Mouse (Mus musculus) lung, postnatal 0 days (tissue): ENCODE measurements at regions not wholly inside any gene's neighbourhood (a gene's known extent, or its start where the extent isn't known, plus 50 kb on each side); places are given as distances from the start of the nearest gene placed in this dataset.

Experiments
- CTCF ChIP-seq: IDR thresholded peaks from 2 replicates; pipeline ENCODE4 v1.5.1; 2016; ENCODE audit warnings: antibody characterized with exemption, mild to moderate bottlenecking
- EP300 ChIP-seq: IDR thresholded peaks from 2 replicates; pipeline ENCODE4 v1.6.1; 2016; ENCODE audit warnings: antibody characterized with exemption, mild to moderate bottlenecking, control low read depth

GRCm38 (mm10) chr17:64994483-64994882, 158.6 kb upstream of the 4930583I09Rik start:
- TF ChIP-seq CTCF (no peak), EP300 (no peak)
